Mouse (Mus musculus): Measurements from ENCODE around the gene Trem2.

- TF ChIP-seq CTCF (IDR thresholded peaks at IDR 0.05; ENCODE audit: insufficient read depth, low read length) (no peak), POLR2A (IDR thresholded peaks at IDR 0.05; ENCODE audit: borderline replicate concordance, extremely low read depth, low read depth, low read length) (no peak)
Observed at GRCm38 (mm10) chr17:48346231-48346630, at the start of gene Trem2.

All from lung, adult 2 months (tissue).